Mouse (Mus musculus): ENCODE results near the gene Gm10277. TPM values are rescaled to one million over a fixed set of nuclear protein-coding genes. Genes with fewer than 3 reads are reported as not detected.
"Not testable (repeated sequence)": the region's sequence is repeated elsewhere in the genome, so short reads cannot be mapped to it uniquely, and the experiment has no call there.

Gm10277 gene
- polyA plus RNA-seq, 1 experiment, result not detected

GRCm38 (mm10) chr11:77748996-77749395, 38.6 kb downstream of the Gm10277 start:
- no peak overlapping the region for H3K27ac ChIP-seq (ENCODE audit: insufficient read depth, low read length)
- H3K4me3 ChIP-seq (replicated peaks; ENCODE audit: insufficient read depth, low read depth, low read length), result no peak overlapping the region
- no peak for DNase-seq
- no peaks in the 10 kb centered on the region for H3K4me1 ChIP-seq (ENCODE audit: control insufficient read depth, insufficient read depth, low read length)
- 32% methylated on average over 5 of the region's 5 CpGs for WGBS
- H3K27me3 ChIP-seq (ENCODE audit: control insufficient read depth, insufficient read depth, low read length), result no peaks in the 10 kb centered on the region
- TF ChIP-seq POLR2A (IDR thresholded peaks at IDR 0.05; ENCODE audit: borderline replicate concordance, insufficient read depth, low read length) (no peak), CTCF (IDR thresholded peaks at IDR 0.05; ENCODE audit: borderline replicate concordance, insufficient read depth, low read depth, low read length) (no peak)

- H3K27ac ChIP-seq (ENCODE audit: insufficient read depth, low read length); DNase-seq; H3K4me1 ChIP-seq (ENCODE audit: control insufficient read depth, insufficient read depth, low read length); H3K27me3 ChIP-seq (ENCODE audit: control insufficient read depth, insufficient read depth, low read length); H3K4me3 ChIP-seq (replicated peaks; ENCODE audit: insufficient read depth, low read depth, low read length): not testable (repeated sequence)
- WGBS, result 95% methylated on average over 14 of the region's 15 CpGs
Observed at GRCm38 (mm10) chr11:77747103-77747502, 40.4 kb downstream of the Gm10277 start.

GRCm38 (mm10) chr11:77746652-77747051, 40.9 kb downstream of the Gm10277 start:
- no peak for DNase-seq

DNA sequence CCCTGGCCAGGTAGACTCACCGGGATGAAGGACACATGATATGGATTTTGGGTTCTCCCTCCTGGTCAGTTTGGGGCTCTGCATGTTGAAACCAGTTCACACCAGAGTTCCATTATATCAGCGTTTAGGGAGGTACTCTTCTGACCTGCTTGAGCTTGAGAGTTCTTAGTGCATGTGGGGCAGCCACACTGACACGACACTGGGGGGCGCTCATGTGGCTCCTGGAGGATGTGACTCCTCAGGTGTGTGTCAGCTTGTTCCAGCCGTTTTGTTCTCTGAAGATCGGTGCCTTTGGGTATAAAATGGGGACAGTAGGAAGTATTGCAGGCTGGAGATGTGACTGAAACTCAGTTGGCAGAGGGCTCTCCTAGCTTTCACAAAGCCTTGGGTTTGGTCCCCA, 43.6 kb downstream of the Gm10277 start:
- H3K27me3 ChIP-seq (ENCODE audit: control insufficient read depth, insufficient read depth, low read length), result no peaks in the 10 kb centered on the region
- DNase-seq, result peak; percentile 38 to 48
- H3K4me3 ChIP-seq (replicated peaks; ENCODE audit: insufficient read depth, low read depth, low read length), result no peak overlapping the region
- WGBS, result 26% methylated on average over 6 of the region's 6 CpGs
- TF ChIP-seq CTCF (IDR thresholded peaks at IDR 0.05; ENCODE audit: borderline replicate concordance, insufficient read depth, low read depth, low read length), result peak; percentile 61
- no peak for TF ChIP-seq POLR2A (IDR thresholded peaks at IDR 0.05; ENCODE audit: borderline replicate concordance, insufficient read depth, low read length)
- no peaks in the 10 kb centered on the region for H3K4me1 ChIP-seq (ENCODE audit: control insufficient read depth, insufficient read depth, low read length)
- no peak overlapping the region for H3K27ac ChIP-seq (ENCODE audit: insufficient read depth, low read length)

More at GRCm38 (mm10) chr11:77746652-77747051, 40.9 kb downstream of the Gm10277 start:
- WGBS, result 93% methylated on average over 4 of the region's 4 CpGs
- H3K27me3 ChIP-seq (ENCODE audit: control insufficient read depth, insufficient read depth, low read length), result no peaks in the 10 kb centered on the region
- H3K27ac ChIP-seq (ENCODE audit: insufficient read depth, low read length), result no peak overlapping the region
- H3K4me1 ChIP-seq (ENCODE audit: control insufficient read depth, insufficient read depth, low read length), result no peaks in the 10 kb centered on the region
- TF ChIP-seq POLR2A (IDR thresholded peaks at IDR 0.05; ENCODE audit: borderline replicate concordance, insufficient read depth, low read length) (no peak), CTCF (IDR thresholded peaks at IDR 0.05; ENCODE audit: borderline replicate concordance, insufficient read depth, low read depth, low read length) (no peak)
- H3K4me3 ChIP-seq (replicated peaks; ENCODE audit: insufficient read depth, low read depth, low read length), result no peak overlapping the region

- WGBS, result 73% methylated on average over 7 of the region's 7 CpGs
- TF ChIP-seq CTCF (IDR thresholded peaks at IDR 0.05; ENCODE audit: borderline replicate concordance, insufficient read depth, low read depth, low read length), result no peak
- no peak for TF ChIP-seq POLR2A (IDR thresholded peaks at IDR 0.05; ENCODE audit: borderline replicate concordance, insufficient read depth, low read length)
- Histone ChIP-seq H3K4me1 (ENCODE audit: control insufficient read depth, insufficient read depth, low read length) (no peaks in the 10 kb centered on the region), H3K27me3 (ENCODE audit: control insufficient read depth, insufficient read depth, low read length) (no peaks in the 10 kb centered on the region; the same call in 1 of the 2 replicates), H3K27ac (ENCODE audit: insufficient read depth, low read length) (no peak overlapping the region), H3K4me3 (replicated peaks; ENCODE audit: insufficient read depth, low read depth, low read length) (no peak overlapping the region)
- no peak for DNase-seq
Observed at GRCm38 (mm10) chr11:77738555-77738954, 49.0 kb downstream of the Gm10277 start.

- WGBS, result 2% methylated on average over 6 of the region's 6 CpGs
- Histone ChIP-seq H3K27me3 (ENCODE audit: control insufficient read depth, insufficient read depth, low read length) (no peaks in the 10 kb centered on the region; the same call in 1 of the 2 replicates), H3K4me3 (replicated peaks; ENCODE audit: insufficient read depth, low read depth, low read length) (no peak overlapping the region), H3K4me1 (ENCODE audit: control insufficient read depth, insufficient read depth, low read length) (no peaks in the 10 kb centered on the region), H3K27ac (ENCODE audit: insufficient read depth, low read length) (no peak overlapping the region)
- peak; percentile 82 to 89 for DNase-seq
- TF ChIP-seq POLR2A (IDR thresholded peaks at IDR 0.05; ENCODE audit: borderline replicate concordance, insufficient read depth, low read length), result no peak
- peak; percentile 88 for TF ChIP-seq CTCF (IDR thresholded peaks at IDR 0.05; ENCODE audit: borderline replicate concordance, insufficient read depth, low read depth, low read length)
Observed at GRCm38 (mm10) chr11:77737289-77737688, 50.3 kb downstream of the Gm10277 start.

Other genes with a start within 250 kb of the Gm10277 start
- 26.7 and 26.8 TPM in 2 replicates for gene Taok1, start 179.9 kb downstream of the Gm10277 start, polyA plus RNA-seq (2012; rRNA removed)
- gene Nufip2, start 101.6 kb downstream of the Gm10277 start, polyA plus RNA-seq (2012; rRNA removed), result 21.5 and 23.6 TPM in 2 replicates
- not detected in 2 replicates for gene Cryba1, start 62.5 kb downstream of the Gm10277 start, polyA plus RNA-seq (2012; rRNA removed)
- 56.5 and 62.1 TPM in 2 replicates for gene Myo18a, start 24.5 kb downstream of the Gm10277 start, polyA plus RNA-seq (2012; rRNA removed)
- 6.8 and 9.0 TPM in 2 replicates for gene Pipox, start 106.3 kb upstream of the Gm10277 start, polyA plus RNA-seq (2012; rRNA removed)
- gene Sez6, start 143.1 kb upstream of the Gm10277 start, polyA plus RNA-seq (2012; rRNA removed), result 71.0 and 76.9 TPM in 2 replicates
- gene Phf12, start 195.0 kb upstream of the Gm10277 start, polyA plus RNA-seq (2012; rRNA removed), result 50.1 and 51.9 TPM in 2 replicates
- gene Dhrs13, start 244.5 kb upstream of the Gm10277 start, polyA plus RNA-seq (2012; rRNA removed), result 18.8 and 19.5 TPM in 2 replicates

All from cerebellum, adult 2 months (tissue).